Mouse (Mus musculus) stomach, postnatal 0 days (tissue): Measurements from ENCODE around the gene Hist1h2bh. TPM values are rescaled to one million over a fixed set of nuclear protein-coding genes. Genes with fewer than 3 reads are reported as not detected.
A peak's percentile ranks its signal among the peaks of the same experiment; 100 is the strongest.
"Not testable (repeated sequence)": the region's sequence is repeated elsewhere in the genome, so short reads cannot be mapped to it uniquely, and the experiment has no call there.

Experiments used
- ATAC-seq: fragments of 200-750 bp; cut with Nextera tagmentation; 2 replicates; pipeline ENCODE4 v1.8.0; 2017; ENCODE audit not compliant: low FRiP score, low TSS enrichment
- DNase-seq: peaks from one replicate; pipeline ENCODE4 v3.0.0-alpha.2; 2016; ENCODE audit warnings: low spot score
- H3K27ac ChIP-seq: fragments of 300-500 bp; sonication (generic); replicated peaks from 2 replicates; pipeline ENCODE4 v1.5.1; 2014; ENCODE audit warnings: mild to moderate bottlenecking, control low read depth
- H3K27me3 ChIP-seq: fragments of 300-500 bp; sonication (generic); 2 replicates; pipeline ENCODE4 v1.6.1; 2014; ENCODE audit warnings: low read length; ENCODE audit not compliant: control insufficient read depth, insufficient read depth
- H3K36me3 ChIP-seq: fragments of 300-500 bp; sonication (generic); 2 replicates; pipeline ENCODE4 v1.6.1; 2014; ENCODE audit warnings: low read length, mixed read lengths; ENCODE audit not compliant: control insufficient read depth, insufficient read depth
- H3K4me1 ChIP-seq: fragments of 300-500 bp; sonication (generic); replicated peaks from 2 replicates; pipeline ENCODE4 v1.6.1; 2014; ENCODE audit warnings: antibody characterized with exemption; ENCODE audit not compliant: control insufficient read depth, insufficient read depth
- H3K4me2 ChIP-seq: fragments of 300-500 bp; sonication (generic); replicated peaks from 2 replicates; pipeline ENCODE4 v1.6.1; 2014; ENCODE audit warnings: low read depth, mild to moderate bottlenecking, control low read depth, moderate library complexity
- H3K4me3 ChIP-seq: fragments of 300-500 bp; sonication (generic); 2 replicates; pipeline ENCODE4 v1.5.1; 2014; ENCODE audit warnings: low read depth, low read length, control low read depth
- H3K9ac ChIP-seq: fragments of 300-500 bp; sonication (generic); 2 replicates; pipeline ENCODE4 v1.6.1; 2014; ENCODE audit warnings: mild to moderate bottlenecking, low read length, control low read depth, mixed read lengths
- H3K9me3 ChIP-seq: fragments of 300-500 bp; sonication (generic); 2 replicates; pipeline ENCODE4 v1.6.1; 2016; ENCODE audit warnings: low read length; ENCODE audit not compliant: control insufficient read depth
- CTCF ChIP-seq: IDR thresholded peaks from 2 replicates; pipeline ENCODE4 v1.5.1; 2016; ENCODE audit warnings: antibody characterized with exemption, low read depth, mild to moderate bottlenecking, moderate library complexity
- EP300 ChIP-seq: optimal IDR thresholded peaks from 2 replicates; pipeline ENCODE3; 2016; ENCODE audit warnings: antibody characterized with exemption
- WGBS: fragments of 180-500 bp; shearing (Covaris S2); extraction: QIAGEN DNeasy Blood & Tissue Kit; methylation state at CpG from one replicate; pipeline ENCODE4 v1.1.7; 2014; 5-methylcytosine and 5-hydroxymethylcytosine counted together
- polyA plus RNA-seq: library from polyadenylated mRNA; unstranded; fragments of >200 nt; fragmentation: Nextera tagmentation; extraction: Ambion mirVana; gene quantifications from 2 replicates; pipeline ENCODE4 v1.2.1, GENCODE M21; 2015

Gene Hist1h2bh
- polyA plus RNA-seq, 1 experiment from 2014 or later: 0.62 TPM

DNA sequence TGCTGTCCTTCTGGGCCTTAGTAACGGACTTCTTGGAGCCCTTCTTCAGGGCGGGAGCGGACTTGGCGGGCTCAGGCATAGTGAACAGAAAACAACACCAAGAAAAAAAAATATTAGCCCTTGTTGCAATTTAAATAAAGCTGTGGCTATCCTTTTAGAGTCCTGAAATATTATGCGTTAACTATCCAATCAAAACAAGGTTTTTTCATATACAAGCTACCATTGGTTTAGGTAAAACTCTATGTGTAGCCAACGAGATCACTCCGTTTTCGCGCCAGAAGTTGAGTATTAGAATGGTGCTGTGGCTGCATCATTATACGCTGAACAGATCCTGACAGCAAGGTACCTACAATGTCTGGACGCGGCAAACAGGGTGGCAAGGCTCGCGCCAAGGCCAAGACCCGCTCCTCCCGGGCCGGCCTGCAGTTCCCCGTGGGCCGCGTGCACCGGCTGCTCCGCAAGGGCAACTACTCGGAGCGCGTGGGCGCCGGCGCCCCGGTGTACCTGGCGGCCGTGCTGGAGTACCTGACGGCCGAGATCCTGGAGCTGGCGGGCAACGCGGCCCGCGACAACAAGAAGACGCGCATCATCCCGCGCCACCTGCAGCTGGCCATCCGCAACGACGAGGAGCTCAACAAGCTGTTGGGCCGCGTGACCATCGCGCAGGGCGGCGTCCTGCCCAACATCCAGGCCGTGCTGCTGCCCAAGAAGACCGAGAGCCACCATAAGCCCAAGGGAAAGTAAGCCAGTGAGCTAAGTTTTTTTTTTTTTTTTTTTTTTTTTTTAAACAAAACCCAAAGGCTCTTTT, 9.4 kb downstream of the Hist1h2bh start, which contains the start of gene Hist1h2af:
Hist1h2af (plus strand) TSS at position 347 of the 808 bp plus-strand sequence.
- peak; percentile 2; the same call in 1 of the 2 replicates for TF ChIP-seq CTCF
- peak within 1 kb of the TSS; percentile 57 for H3K9ac ChIP-seq
- H3K27me3 ChIP-seq, H3K36me3 ChIP-seq, H3K4me1 ChIP-seq, H3K9me3 ChIP-seq: not testable (repeated sequence)
- ATAC-seq: 0 out of 2 replicates have a peak, but pooled peaks have one; percentile 36
- peak; percentile 72 for DNase-seq
- peak within 1 kb of the TSS; percentile 74 for H3K27ac ChIP-seq
- H3K4me3 ChIP-seq: peak within 1 kb of the TSS; percentile 45
- H3K4me2 ChIP-seq: peak within 1 kb of the TSS; percentile 73
- WGBS: under 1% methylated on average over 22 of the region's 53 CpGs

DNA sequence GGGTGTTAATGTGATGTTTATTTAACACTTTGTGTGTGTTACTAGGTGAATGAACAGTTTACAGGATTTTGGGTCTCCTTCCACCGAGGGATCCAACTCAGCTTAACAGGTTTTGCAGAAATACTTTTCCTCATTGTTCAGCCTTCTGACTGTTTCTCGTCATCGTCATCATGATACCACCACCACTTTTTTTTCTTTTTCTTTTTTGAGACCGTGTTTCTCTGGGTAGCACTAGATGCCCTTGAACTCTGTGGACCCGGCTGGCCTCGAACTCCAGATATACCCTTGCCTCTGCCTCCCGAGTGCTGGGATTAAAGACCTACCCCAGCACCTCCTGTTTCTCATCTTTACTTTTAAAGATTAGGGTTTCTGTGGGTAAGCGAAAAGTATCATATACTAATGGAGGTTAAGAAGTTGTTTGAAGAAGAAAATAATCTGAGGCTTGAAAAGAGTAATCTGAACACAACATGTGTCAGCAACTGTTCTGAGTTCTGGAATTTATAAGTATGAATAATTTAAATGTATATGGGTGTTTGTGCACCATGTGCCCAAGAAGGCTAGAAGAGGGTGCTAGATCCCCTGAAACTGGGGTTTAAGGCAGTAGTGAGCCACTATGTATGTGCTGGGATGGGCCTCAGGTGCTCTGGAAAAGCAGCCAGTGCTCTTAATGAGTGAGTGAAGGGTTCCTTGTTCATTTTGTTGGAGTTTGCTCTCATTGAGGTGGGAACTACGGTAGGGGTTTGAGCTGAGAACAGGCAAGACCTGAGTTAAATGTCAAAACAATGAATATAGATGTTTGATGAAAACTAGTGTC, 10.7 kb downstream of the Hist1h2bh start:
- Histone ChIP-seq H3K4me3 (peak overlapping the region; percentile 60), H3K36me3 (no peaks in the 10 kb centered on the region), H3K9me3 (no peaks in the 10 kb centered on the region), H3K4me1 (no peaks in the 10 kb centered on the region), H3K9ac (no peak overlapping the region), H3K4me2 (peak overlapping the region; percentile 73), H3K27ac (peak overlapping the region; percentile 98), H3K27me3 (no peaks in the 10 kb centered on the region)
- ATAC-seq (no peak), DNase-seq (no peak)
- no peak for TF ChIP-seq CTCF
- no peak for TF ChIP-seq EP300
- WGBS: 12% methylated on average over 9 of the region's 9 CpGs

DNA sequence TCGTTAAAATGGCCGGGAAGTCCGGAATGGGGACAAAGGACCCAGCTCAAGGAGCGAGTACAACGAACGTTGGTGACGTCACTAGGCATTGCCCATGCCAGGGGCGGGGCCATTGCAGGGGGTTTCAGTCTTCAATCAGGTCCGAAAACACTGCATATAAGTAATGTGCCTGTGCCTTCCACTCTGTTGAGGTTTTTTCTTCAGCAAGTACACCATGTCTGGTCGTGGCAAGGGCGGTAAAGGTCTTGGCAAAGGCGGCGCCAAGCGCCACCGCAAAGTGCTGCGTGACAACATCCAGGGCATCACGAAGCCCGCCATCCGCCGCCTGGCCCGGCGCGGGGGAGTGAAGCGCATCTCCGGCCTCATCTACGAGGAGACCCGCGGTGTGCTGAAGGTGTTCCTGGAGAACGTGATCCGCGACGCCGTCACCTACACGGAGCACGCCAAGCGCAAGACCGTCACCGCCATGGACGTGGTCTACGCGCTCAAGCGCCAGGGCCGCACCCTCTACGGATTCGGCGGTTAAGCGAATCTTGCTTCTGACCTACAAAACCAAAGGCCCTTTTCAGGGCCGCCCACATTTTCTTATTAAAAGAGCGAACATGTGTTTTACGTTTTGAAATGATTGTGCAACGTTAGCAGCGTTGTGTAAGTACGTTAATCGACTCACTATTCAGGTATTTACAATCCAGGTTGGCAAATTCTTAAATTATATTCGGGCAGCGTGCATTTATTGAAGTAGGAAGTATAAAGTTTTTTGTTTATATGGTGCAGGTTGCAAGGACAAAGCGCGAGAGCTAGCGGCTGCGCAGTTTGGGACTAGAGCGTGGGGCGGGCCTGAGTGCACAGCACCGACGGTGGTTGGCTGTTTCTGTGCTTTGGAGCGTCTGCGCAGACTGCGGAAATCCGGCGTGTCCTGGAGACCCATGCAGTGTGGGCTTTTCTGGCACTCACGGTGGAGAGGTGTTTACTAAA, 12.0 kb downstream of the Hist1h2bh start, which contains the start of gene Hist1h4h:
Hist1h4h (plus strand) TSS at position 150 of the 975 bp plus-strand sequence.
- DNase-seq: peak; percentile 96
- Histone ChIP-seq H3K27me3 (no peaks in the 10 kb centered on the region), H3K9me3 (no peaks in the 10 kb centered on the region), H3K4me3 (peak within 1 kb of the TSS; percentile 60), H3K4me2 (peak within 1 kb of the TSS; percentile 73), H3K27ac (peak within 1 kb of the TSS; percentile 98), H3K9ac (peak within 1 kb of the TSS; percentile 78), H3K4me1 (no peaks in the 10 kb centered on the region), H3K36me3 (no peaks in the 10 kb centered on the region)
- ATAC-seq: peak; percentile 86
- TF ChIP-seq CTCF (no peak; the same call in 1 of the 2 replicates), EP300 (peak; percentile 54)
- under 1% methylated on average over 50 of the region's 70 CpGs for WGBS

DNA sequence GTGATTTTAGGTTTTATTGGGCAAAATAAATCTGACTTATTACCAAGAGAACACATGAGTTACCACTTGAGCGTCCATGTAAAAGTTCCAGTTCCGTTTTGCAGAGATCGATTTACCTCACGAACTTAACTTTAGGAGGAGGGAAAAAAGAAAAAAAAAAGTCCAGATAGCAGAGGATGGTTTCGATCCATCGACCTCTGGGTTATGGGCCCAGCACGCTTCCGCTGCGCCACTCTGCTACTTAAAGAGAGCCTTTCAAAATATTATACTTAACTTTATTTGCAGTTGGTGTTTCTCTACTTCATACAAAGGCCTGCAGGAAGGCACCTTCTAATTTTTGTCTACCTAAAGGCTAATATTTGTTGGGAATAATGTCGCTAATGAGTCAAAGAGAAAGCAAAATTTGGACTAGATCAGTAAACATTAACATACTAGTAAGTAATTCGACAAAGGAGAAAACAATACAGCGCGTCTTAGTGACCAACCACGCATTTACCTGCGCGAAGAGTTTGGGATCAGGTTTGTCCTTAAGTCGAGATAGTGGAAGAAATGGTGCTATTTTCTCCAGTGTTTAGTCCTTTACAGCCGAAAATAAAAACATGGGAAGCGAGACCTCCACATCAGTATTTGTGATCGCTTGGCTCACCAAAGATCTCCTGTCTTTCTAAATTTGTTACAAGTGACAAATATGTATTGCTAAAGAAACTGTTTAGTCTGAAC, 12.9 kb downstream of the Hist1h2bh start:
- Histone ChIP-seq H3K4me3 (peak overlapping the region; percentile 60), H3K27me3 (no peaks in the 10 kb centered on the region), H3K36me3 (no peaks in the 10 kb centered on the region), H3K9ac (peak overlapping the region; percentile 78), H3K4me2 (peak overlapping the region; percentile 73), H3K9me3 (no peaks in the 10 kb centered on the region), H3K27ac (peak overlapping the region; percentile 98), H3K4me1 (no peaks in the 10 kb centered on the region)
- WGBS: under 1% methylated on average over 20 of the region's 20 CpGs
- DNase-seq (peak; percentile 72), ATAC-seq (peak; percentile 39; the same call in 1 of the 2 replicates)
- TF ChIP-seq CTCF (no peak), EP300 (no peak)
